Mouse (Mus musculus): ENCODE results near the gene Cd274. TPM values are rescaled to one million over a fixed set of nuclear protein-coding genes. Genes with fewer than 3 reads are reported as not detected.

Gene Cd274
- polyA plus RNA-seq, 1 experiment, result 0.25 TPM

GRCm38 (mm10) chr19:29374947-29375346, 7.7 kb downstream of the Cd274 start:
- H3K79me2 ChIP-seq (ENCODE audit: control insufficient read depth, insufficient read depth), result no peaks in the 10 kb centered on the region
- H3K36me3 ChIP-seq (ENCODE audit: control insufficient read depth, insufficient read depth), result no peaks in the 10 kb centered on the region
- H3K4me3 ChIP-seq, result no peak overlapping the region
- H3ac ChIP-seq (ENCODE audit: control insufficient read depth, insufficient read length), result no peak overlapping the region
- H3K4me2 ChIP-seq (ENCODE audit: low read depth), result no peak overlapping the region
- H3K27me3 ChIP-seq (ENCODE audit: control insufficient read depth, insufficient read depth, insufficient read length), result no peaks in the 10 kb centered on the region
- TF ChIP-seq POLR2A (IDR thresholded peaks at IDR 0.05; ENCODE audit: insufficient read length, low read depth) (no peak), SRF (IDR thresholded peaks at IDR 0.05; ENCODE audit: control insufficient read depth, insufficient read length, low read depth) (no peak), E2F4 (IDR thresholded peaks at IDR 0.05; ENCODE audit: insufficient read depth) (no peak), TCF12 (IDR thresholded peaks at IDR 0.05; ENCODE audit: insufficient read depth, poor library complexity, severe bottlenecking) (no peak), MAX (IDR thresholded peaks at IDR 0.05; ENCODE audit: low read depth) (no peak), REST (IDR thresholded peaks at IDR 0.05; ENCODE audit: insufficient read depth, insufficient read length) (no peak), USF1 (IDR thresholded peaks at IDR 0.05; ENCODE audit: low read depth) (no peak), TCF3 (IDR thresholded peaks at IDR 0.05; ENCODE audit: insufficient read length, low read depth) (no peak), POLR2AphosphoS2 (IDR thresholded peaks at IDR 0.05; ENCODE audit: insufficient read length, low read depth) (no peak), MYOD1 (IDR thresholded peaks at IDR 0.05; ENCODE audit: control insufficient read depth in 1 of 3, insufficient read length in 2 of 3, low read depth in 2 of 3) (no peak), CEBPB (IDR thresholded peaks at IDR 0.05; ENCODE audit: insufficient read depth, poor library complexity, severe bottlenecking) (no peak), MYOG (IDR thresholded peaks at IDR 0.05; ENCODE audit: control insufficient read depth in 1 of 3, insufficient read depth in 1 of 3, insufficient read length in 2 of 3, low read depth in 2 of 3) (no peak)

GRCm38 (mm10) chr19:29376382-29376781, 9.1 kb downstream of the Cd274 start:
- Histone ChIP-seq H3K27me3 (ENCODE audit: control insufficient read depth, insufficient read depth, insufficient read length) (no peaks in the 10 kb centered on the region), H3K4me3 (no peak overlapping the region), H3K79me2 (ENCODE audit: control insufficient read depth, insufficient read depth) (no peaks in the 10 kb centered on the region), H3K36me3 (ENCODE audit: control insufficient read depth, insufficient read depth) (no peaks in the 10 kb centered on the region), H3ac (ENCODE audit: control insufficient read depth, insufficient read length) (no peak overlapping the region), H3K4me2 (ENCODE audit: low read depth) (no peak overlapping the region)
- no peak for TF ChIP-seq MAX (IDR thresholded peaks at IDR 0.05; ENCODE audit: low read depth)
- TF ChIP-seq MYOG (IDR thresholded peaks at IDR 0.05; ENCODE audit: control insufficient read depth in 1 of 3, insufficient read depth in 1 of 3, insufficient read length in 2 of 3, low read depth in 2 of 3), result no peak
- TF ChIP-seq USF1 (IDR thresholded peaks at IDR 0.05; ENCODE audit: low read depth), result no peak
- no peak for TF ChIP-seq POLR2AphosphoS2 (IDR thresholded peaks at IDR 0.05; ENCODE audit: insufficient read length, low read depth)
- TF ChIP-seq TCF12 (IDR thresholded peaks at IDR 0.05; ENCODE audit: insufficient read depth, poor library complexity, severe bottlenecking), result no peak
- no peak for TF ChIP-seq TCF3 (IDR thresholded peaks at IDR 0.05; ENCODE audit: insufficient read length, low read depth)
- no peak for TF ChIP-seq CEBPB (IDR thresholded peaks at IDR 0.05; ENCODE audit: insufficient read depth, poor library complexity, severe bottlenecking)
- no peak for TF ChIP-seq REST (IDR thresholded peaks at IDR 0.05; ENCODE audit: insufficient read depth, insufficient read length)
- TF ChIP-seq MYOD1 (IDR thresholded peaks at IDR 0.05; ENCODE audit: control insufficient read depth in 1 of 3, insufficient read length in 2 of 3, low read depth in 2 of 3), result no peak
- no peak for TF ChIP-seq SRF (IDR thresholded peaks at IDR 0.05; ENCODE audit: control insufficient read depth, insufficient read length, low read depth)
- TF ChIP-seq E2F4 (IDR thresholded peaks at IDR 0.05; ENCODE audit: insufficient read depth), result no peak
- no peak for TF ChIP-seq POLR2A (IDR thresholded peaks at IDR 0.05; ENCODE audit: insufficient read length, low read depth)

DNA sequence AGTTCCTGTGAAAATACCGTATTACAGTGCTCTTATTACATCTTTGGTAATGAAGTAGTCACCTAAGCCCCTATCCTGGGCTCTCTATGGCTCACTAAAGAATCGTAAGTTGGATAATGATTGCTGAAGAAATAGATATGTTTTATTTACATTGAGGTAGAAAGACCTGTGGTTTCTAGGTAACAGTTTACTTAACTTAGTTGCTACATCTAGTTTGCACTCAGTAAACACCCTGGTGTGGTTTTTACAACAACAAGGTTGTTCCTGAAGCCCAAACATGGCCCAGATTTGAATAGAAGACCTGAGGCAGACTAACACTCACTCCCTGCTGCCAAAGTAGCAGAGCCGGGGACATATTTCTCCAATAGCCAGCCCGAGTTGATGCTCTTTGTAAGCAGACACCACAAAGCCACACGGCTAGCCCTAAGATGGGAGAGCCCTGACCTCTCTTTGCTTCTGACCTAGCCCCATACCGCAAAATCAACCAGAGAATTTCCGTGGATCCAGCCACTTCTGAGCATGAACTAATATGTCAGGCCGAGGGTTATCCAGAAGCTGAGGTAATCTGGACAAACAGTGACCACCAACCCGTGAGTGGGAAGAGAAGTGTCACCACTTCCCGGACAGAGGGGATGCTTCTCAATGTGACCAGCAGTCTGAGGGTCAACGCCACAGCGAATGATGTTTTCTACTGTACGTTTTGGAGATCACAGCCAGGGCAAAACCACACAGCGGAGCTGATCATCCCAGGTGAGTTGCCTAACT, 12.8 kb downstream of the Cd274 start:
- Histone ChIP-seq H3K4me3 (no peak overlapping the region), H3K36me3 (ENCODE audit: control insufficient read depth, insufficient read depth) (no peaks in the 10 kb centered on the region), H3K4me2 (ENCODE audit: low read depth) (no peak overlapping the region), H3ac (ENCODE audit: control insufficient read depth, insufficient read length) (no peak overlapping the region), H3K79me2 (ENCODE audit: control insufficient read depth, insufficient read depth) (no peaks in the 10 kb centered on the region), H3K27me3 (ENCODE audit: control insufficient read depth, insufficient read depth, insufficient read length) (no peaks in the 10 kb centered on the region)
- TF ChIP-seq E2F4 (IDR thresholded peaks at IDR 0.05; ENCODE audit: insufficient read depth) (no peak), REST (IDR thresholded peaks at IDR 0.05; ENCODE audit: insufficient read depth, insufficient read length) (no peak), MAX (IDR thresholded peaks at IDR 0.05; ENCODE audit: low read depth) (no peak), USF1 (IDR thresholded peaks at IDR 0.05; ENCODE audit: low read depth) (no peak), CEBPB (IDR thresholded peaks at IDR 0.05; ENCODE audit: insufficient read depth, poor library complexity, severe bottlenecking) (no peak), SRF (IDR thresholded peaks at IDR 0.05; ENCODE audit: control insufficient read depth, insufficient read length, low read depth) (no peak), MYOG (IDR thresholded peaks at IDR 0.05; ENCODE audit: control insufficient read depth in 1 of 3, insufficient read depth in 1 of 3, insufficient read length in 2 of 3, low read depth in 2 of 3) (no peak), TCF12 (IDR thresholded peaks at IDR 0.05; ENCODE audit: insufficient read depth, poor library complexity, severe bottlenecking) (no peak), POLR2A (IDR thresholded peaks at IDR 0.05; ENCODE audit: insufficient read length, low read depth) (no peak), TCF3 (IDR thresholded peaks at IDR 0.05; ENCODE audit: insufficient read length, low read depth) (no peak), MYOD1 (IDR thresholded peaks at IDR 0.05; ENCODE audit: control insufficient read depth in 1 of 3, insufficient read length in 2 of 3, low read depth in 2 of 3) (no peak), POLR2AphosphoS2 (IDR thresholded peaks at IDR 0.05; ENCODE audit: insufficient read length, low read depth) (no peak)

- TF ChIP-seq POLR2AphosphoS2 (IDR thresholded peaks at IDR 0.05; ENCODE audit: insufficient read length, low read depth), result no peak
- no peak for TF ChIP-seq E2F4 (IDR thresholded peaks at IDR 0.05; ENCODE audit: insufficient read depth)
- TF ChIP-seq MYOG (IDR thresholded peaks at IDR 0.05; ENCODE audit: control insufficient read depth in 1 of 3, insufficient read depth in 1 of 3, insufficient read length in 2 of 3, low read depth in 2 of 3), result no peak
- no peak for TF ChIP-seq MAX (IDR thresholded peaks at IDR 0.05; ENCODE audit: low read depth)
- TF ChIP-seq REST (IDR thresholded peaks at IDR 0.05; ENCODE audit: insufficient read depth, insufficient read length), result no peak
- TF ChIP-seq TCF12 (IDR thresholded peaks at IDR 0.05; ENCODE audit: insufficient read depth, poor library complexity, severe bottlenecking), result no peak
- TF ChIP-seq MYOD1 (IDR thresholded peaks at IDR 0.05; ENCODE audit: control insufficient read depth in 1 of 3, insufficient read length in 2 of 3, low read depth in 2 of 3), result no peak
- no peak for TF ChIP-seq TCF3 (IDR thresholded peaks at IDR 0.05; ENCODE audit: insufficient read length, low read depth)
- no peak for TF ChIP-seq USF1 (IDR thresholded peaks at IDR 0.05; ENCODE audit: low read depth)
- TF ChIP-seq POLR2A (IDR thresholded peaks at IDR 0.05; ENCODE audit: insufficient read length, low read depth), result no peak
- no peak for TF ChIP-seq SRF (IDR thresholded peaks at IDR 0.05; ENCODE audit: control insufficient read depth, insufficient read length, low read depth)
- no peak for TF ChIP-seq CEBPB (IDR thresholded peaks at IDR 0.05; ENCODE audit: insufficient read depth, poor library complexity, severe bottlenecking)
- no peak overlapping the region for H3K4me2 ChIP-seq (ENCODE audit: low read depth)
These were observed 16.1 kb downstream of the Cd274 start for GRCm38 (mm10) chr19:29383368-29383767.

More at GRCm38 (mm10) chr19:29383368-29383767, 16.1 kb downstream of the Cd274 start:
- Histone ChIP-seq H3K27me3 (ENCODE audit: control insufficient read depth, insufficient read depth, insufficient read length) (no peaks in the 10 kb centered on the region), H3ac (ENCODE audit: control insufficient read depth, insufficient read length) (no peak overlapping the region), H3K79me2 (ENCODE audit: control insufficient read depth, insufficient read depth) (no peaks in the 10 kb centered on the region), H3K36me3 (ENCODE audit: control insufficient read depth, insufficient read depth) (no peaks in the 10 kb centered on the region), H3K4me3 (no peak overlapping the region)
